Mouse (Mus musculus): ENCODE data around the gene Ezh2. TPM values are rescaled to one million over a fixed set of nuclear protein-coding genes. Genes with fewer than 3 reads are reported as not detected.

Ezh2 gene
- polyA plus RNA-seq, 1 experiment from 2014 or later, result 64.4 TPM

DNA sequence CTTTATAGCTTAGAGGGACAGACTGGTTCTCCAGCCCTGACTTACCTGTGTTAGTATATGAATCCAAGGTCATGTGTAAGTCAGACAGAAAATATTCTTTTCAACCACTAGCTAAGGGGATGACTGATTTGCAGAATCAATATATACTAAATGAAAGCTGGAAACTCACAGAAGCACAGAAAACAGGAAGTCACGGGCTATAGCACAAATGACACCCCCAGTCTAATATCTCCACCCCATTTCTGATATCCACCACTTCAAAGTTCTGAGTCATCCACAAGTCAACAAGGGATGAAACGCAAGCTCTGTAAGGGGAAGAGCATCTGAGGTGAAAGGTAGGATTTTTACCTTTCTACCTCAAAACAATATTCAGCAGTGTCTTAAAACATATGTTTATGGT is 34.3 kb downstream of the Ezh2 start:
- no peak overlapping the region for H3K27ac ChIP-seq (ENCODE audit: low read length)
- no peaks in the 10 kb centered on the region for H3K4me1 ChIP-seq (ENCODE audit: control insufficient read depth, insufficient read depth, low read length)
- WGBS, result 67% methylated on average over 2 of the region's 2 CpGs
- no peak overlapping the region for H3K9ac ChIP-seq (ENCODE audit: low read length)
- no peaks in the 10 kb centered on the region for H3K36me3 ChIP-seq (ENCODE audit: control insufficient read depth, insufficient read depth, low read length)
- no peak for ATAC-seq (ENCODE audit: insufficient read depth, low FRiP score)
- no peaks in the 10 kb centered on the region for H3K9me3 ChIP-seq (replicated peaks; ENCODE audit: control insufficient read depth, low read length)
- no peak overlapping the region for H3K4me3 ChIP-seq (replicated peaks; ENCODE audit: low read length)
- H3K4me2 ChIP-seq (ENCODE audit: low read depth, low read length), result no peak overlapping the region
- no peaks in the 10 kb centered on the region for H3K27me3 ChIP-seq (ENCODE audit: control insufficient read depth, insufficient read depth, low read length)

DNA sequence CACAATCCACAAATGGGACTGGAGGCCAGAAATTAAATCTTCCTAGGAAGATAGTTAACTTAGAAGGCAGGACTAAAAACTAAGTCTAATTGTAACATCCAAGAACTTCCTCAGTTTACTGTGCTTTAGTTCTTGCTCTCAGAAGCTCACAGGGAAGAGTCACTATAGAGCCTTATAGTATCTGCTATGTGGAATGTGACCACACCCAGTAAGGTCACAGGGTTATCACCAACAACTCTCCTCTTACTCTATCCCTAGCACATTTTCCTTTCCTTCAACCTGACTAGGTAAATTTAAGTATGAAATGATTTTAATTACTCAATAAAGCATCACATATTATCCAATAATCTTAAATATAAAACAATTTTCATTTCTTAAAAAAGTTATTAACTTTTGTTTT is 34.7 kb downstream of the Ezh2 start:
- H3K4me1 ChIP-seq (ENCODE audit: control insufficient read depth, insufficient read depth, low read length), result no peaks in the 10 kb centered on the region
- no peak overlapping the region for H3K4me3 ChIP-seq (replicated peaks; ENCODE audit: low read length)
- H3K27ac ChIP-seq (ENCODE audit: low read length), result no peak overlapping the region
- no peak for ATAC-seq (ENCODE audit: insufficient read depth, low FRiP score)
- H3K9me3 ChIP-seq (replicated peaks; ENCODE audit: control insufficient read depth, low read length), result no peaks in the 10 kb centered on the region
- no peak overlapping the region for H3K4me2 ChIP-seq (ENCODE audit: low read depth, low read length)
- no peak overlapping the region for H3K9ac ChIP-seq (ENCODE audit: low read length)
- no peaks in the 10 kb centered on the region for H3K27me3 ChIP-seq (ENCODE audit: control insufficient read depth, insufficient read depth, low read length)
- H3K36me3 ChIP-seq (ENCODE audit: control insufficient read depth, insufficient read depth, low read length), result no peaks in the 10 kb centered on the region

- WGBS, result 83% methylated on average over 2 of the region's 2 CpGs
- Histone ChIP-seq H3K9me3 (replicated peaks; ENCODE audit: control insufficient read depth, low read length) (no peaks in the 10 kb centered on the region), H3K36me3 (ENCODE audit: control insufficient read depth, insufficient read depth, low read length) (no peaks in the 10 kb centered on the region), H3K27ac (ENCODE audit: low read length) (no peak overlapping the region), H3K9ac (ENCODE audit: low read length) (no peak overlapping the region), H3K4me1 (ENCODE audit: control insufficient read depth, insufficient read depth, low read length) (no peaks in the 10 kb centered on the region), H3K4me2 (ENCODE audit: low read depth, low read length) (no peak overlapping the region), H3K4me3 (replicated peaks; ENCODE audit: low read length) (no peak overlapping the region), H3K27me3 (ENCODE audit: control insufficient read depth, insufficient read depth, low read length) (no peaks in the 10 kb centered on the region)
- ATAC-seq (ENCODE audit: insufficient read depth, low FRiP score), result no peak
Measured at GRCm38 (mm10) chr6:47559287-47559686, 35.9 kb downstream of the Ezh2 start.

DNA sequence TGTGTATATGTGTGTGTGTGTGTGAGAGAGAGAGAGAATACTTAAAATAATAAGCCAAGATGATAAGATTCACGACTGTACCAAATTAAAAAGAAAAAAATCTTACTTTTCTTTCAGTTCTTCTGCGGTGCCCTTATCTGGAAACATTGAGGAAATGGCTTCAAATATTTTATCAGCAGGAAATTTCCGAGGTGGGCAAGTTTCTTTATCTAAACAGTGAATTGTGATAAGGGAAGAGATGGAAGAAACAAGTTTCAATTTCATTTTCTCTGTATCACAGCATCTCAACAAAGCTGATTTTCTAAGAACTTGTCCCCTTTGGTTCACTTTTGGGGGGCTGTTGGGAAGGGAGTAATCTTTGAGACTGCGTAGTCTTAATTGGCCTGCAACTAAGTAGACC is 42.9 kb downstream of the Ezh2 start:
- H3K9ac ChIP-seq (ENCODE audit: low read length), result no peak overlapping the region
- H3K4me1 ChIP-seq (ENCODE audit: control insufficient read depth, insufficient read depth, low read length), result no peaks in the 10 kb centered on the region
- H3K4me3 ChIP-seq (replicated peaks; ENCODE audit: low read length), result no peak overlapping the region
- 71% methylated on average over 4 of the region's 4 CpGs for WGBS
- no peak overlapping the region for H3K27ac ChIP-seq (ENCODE audit: low read length)
- no peak for ATAC-seq (ENCODE audit: insufficient read depth, low FRiP score)
- peaks cover 4% of the 10 kb centered on the region; the same call in 1 of the 2 replicates for H3K36me3 ChIP-seq (ENCODE audit: control insufficient read depth, insufficient read depth, low read length)
- no peak overlapping the region for H3K4me2 ChIP-seq (ENCODE audit: low read depth, low read length)
- H3K27me3 ChIP-seq (ENCODE audit: control insufficient read depth, insufficient read depth, low read length), result no peaks in the 10 kb centered on the region
- no peaks in the 10 kb centered on the region for H3K9me3 ChIP-seq (replicated peaks; ENCODE audit: control insufficient read depth, low read length)

- Histone ChIP-seq H3K4me2 (ENCODE audit: low read depth, low read length) (no peak overlapping the region), H3K9ac (ENCODE audit: low read length) (no peak overlapping the region), H3K4me3 (replicated peaks; ENCODE audit: low read length) (no peak overlapping the region), H3K9me3 (replicated peaks; ENCODE audit: control insufficient read depth, low read length) (no peaks in the 10 kb centered on the region), H3K27ac (ENCODE audit: low read length) (no peak overlapping the region), H3K36me3 (ENCODE audit: control insufficient read depth, insufficient read depth, low read length) (peaks cover 13% of the 10 kb centered on the region), H3K27me3 (ENCODE audit: control insufficient read depth, insufficient read depth, low read length) (no peaks in the 10 kb centered on the region), H3K4me1 (ENCODE audit: control insufficient read depth, insufficient read depth, low read length) (no peaks in the 10 kb centered on the region)
- no peak for ATAC-seq (ENCODE audit: insufficient read depth, low FRiP score)
- WGBS, result 87% methylated on average over 5 of the region's 5 CpGs
Measured at GRCm38 (mm10) chr6:47535333-47535732, 59.8 kb downstream of the Ezh2 start.

DNA sequence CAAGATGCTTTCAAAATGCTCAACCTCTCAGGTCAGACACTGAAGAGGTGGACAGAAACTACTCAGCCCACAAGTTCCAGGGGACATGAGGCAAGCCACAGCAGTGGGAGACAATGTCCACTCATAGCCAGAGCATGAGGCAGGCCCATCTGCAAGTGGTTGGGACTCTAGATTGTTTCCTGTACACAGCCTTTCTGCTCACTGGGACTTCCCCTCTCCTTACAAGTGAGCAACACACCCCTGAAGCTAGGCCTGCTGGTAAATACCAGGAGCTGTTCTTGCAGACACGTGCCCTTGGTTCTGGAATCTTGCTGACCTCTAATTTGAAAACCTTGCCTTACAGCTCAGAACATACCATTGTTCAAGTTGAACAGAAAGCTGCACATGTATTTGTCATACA is 62.6 kb downstream of the Ezh2 start:
- no peak overlapping the region for H3K9ac ChIP-seq (ENCODE audit: low read length)
- H3K36me3 ChIP-seq (ENCODE audit: control insufficient read depth, insufficient read depth, low read length), result peaks cover 11% of the 10 kb centered on the region
- no peak overlapping the region for H3K4me2 ChIP-seq (ENCODE audit: low read depth, low read length)
- H3K4me3 ChIP-seq (replicated peaks; ENCODE audit: low read length), result no peak overlapping the region
- no peaks in the 10 kb centered on the region for H3K4me1 ChIP-seq (ENCODE audit: control insufficient read depth, insufficient read depth, low read length)
- no peaks in the 10 kb centered on the region for H3K27me3 ChIP-seq (ENCODE audit: control insufficient read depth, insufficient read depth, low read length)
- H3K27ac ChIP-seq (ENCODE audit: low read length), result no peak overlapping the region
- ATAC-seq (ENCODE audit: insufficient read depth, low FRiP score), result no peak
- no peaks in the 10 kb centered on the region for H3K9me3 ChIP-seq (replicated peaks; ENCODE audit: control insufficient read depth, low read length)
- WGBS, result 65% methylated on average over 1 of the region's 1 CpGs

DNA sequence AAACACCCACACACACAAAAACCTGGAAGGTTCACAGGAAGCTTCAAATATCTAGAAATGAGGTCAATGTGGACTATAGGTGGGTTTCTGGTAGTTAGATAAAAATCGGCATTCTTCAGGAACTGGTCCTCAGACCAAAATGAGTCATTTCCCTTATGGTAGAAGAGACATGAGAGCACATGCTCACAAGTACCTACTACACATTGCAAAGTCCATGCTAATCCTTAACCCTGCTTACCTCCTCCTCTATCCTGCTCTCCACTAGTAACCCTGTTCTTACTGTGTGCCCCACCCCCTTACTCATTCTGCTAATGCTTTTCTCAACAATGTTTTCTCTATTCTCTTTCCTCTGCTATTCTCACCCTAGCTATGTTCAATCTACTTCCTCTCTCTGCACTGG is 67.5 kb downstream of the Ezh2 start:
- H3K27me3 ChIP-seq (ENCODE audit: control insufficient read depth, insufficient read depth, low read length), result no peaks in the 10 kb centered on the region
- no peaks in the 10 kb centered on the region for H3K9me3 ChIP-seq (replicated peaks; ENCODE audit: control insufficient read depth, low read length)
- no peak overlapping the region for H3K27ac ChIP-seq (ENCODE audit: low read length)
- ATAC-seq (ENCODE audit: insufficient read depth, low FRiP score), result no peak
- WGBS, result 86% methylated on average over 1 of the region's 1 CpGs
- peaks cover 10% of the 10 kb centered on the region; the same call in 1 of the 2 replicates for H3K36me3 ChIP-seq (ENCODE audit: control insufficient read depth, insufficient read depth, low read length)
- H3K4me2 ChIP-seq (ENCODE audit: low read depth, low read length), result no peak overlapping the region
- no peak overlapping the region for H3K4me3 ChIP-seq (replicated peaks; ENCODE audit: low read length)
- no peak overlapping the region for H3K9ac ChIP-seq (ENCODE audit: low read length)
- no peaks in the 10 kb centered on the region for H3K4me1 ChIP-seq (ENCODE audit: control insufficient read depth, insufficient read depth, low read length)

GRCm38 (mm10) chr6:47527129-47527528 is 68.0 kb downstream of the Ezh2 start:
- Histone ChIP-seq H3K27ac (ENCODE audit: low read length) (no peak overlapping the region), H3K27me3 (ENCODE audit: control insufficient read depth, insufficient read depth, low read length) (no peaks in the 10 kb centered on the region), H3K4me3 (replicated peaks; ENCODE audit: low read length) (no peak overlapping the region), H3K9me3 (replicated peaks; ENCODE audit: control insufficient read depth, low read length) (no peaks in the 10 kb centered on the region), H3K36me3 (ENCODE audit: control insufficient read depth, insufficient read depth, low read length) (peaks cover 13% of the 10 kb centered on the region; the same call in 1 of the 2 replicates), H3K4me2 (ENCODE audit: low read depth, low read length) (no peak overlapping the region), H3K4me1 (ENCODE audit: control insufficient read depth, insufficient read depth, low read length) (no peaks in the 10 kb centered on the region), H3K9ac (ENCODE audit: low read length) (no peak overlapping the region)
- ATAC-seq (ENCODE audit: insufficient read depth, low FRiP score), result no peak
- 63% methylated on average over 2 of the region's 2 CpGs for WGBS

GRCm38 (mm10) chr6:47526446-47526845 is 68.7 kb downstream of the Ezh2 start:
- no peaks in the 10 kb centered on the region for H3K27me3 ChIP-seq (ENCODE audit: control insufficient read depth, insufficient read depth, low read length)
- H3K4me2 ChIP-seq (ENCODE audit: low read depth, low read length), result no peak overlapping the region
- H3K9me3 ChIP-seq (replicated peaks; ENCODE audit: control insufficient read depth, low read length), result no peaks in the 10 kb centered on the region
- 84% methylated on average over 4 of the region's 4 CpGs for WGBS
- H3K36me3 ChIP-seq (ENCODE audit: control insufficient read depth, insufficient read depth, low read length), result peaks cover 13% of the 10 kb centered on the region; the same call in 1 of the 2 replicates
- no peak overlapping the region for H3K9ac ChIP-seq (ENCODE audit: low read length)
- no peaks in the 10 kb centered on the region for H3K4me1 ChIP-seq (ENCODE audit: control insufficient read depth, insufficient read depth, low read length)
- no peak for ATAC-seq (ENCODE audit: insufficient read depth, low FRiP score)
- no peak overlapping the region for H3K4me3 ChIP-seq (replicated peaks; ENCODE audit: low read length)
- no peak overlapping the region for H3K27ac ChIP-seq (ENCODE audit: low read length)

DNA sequence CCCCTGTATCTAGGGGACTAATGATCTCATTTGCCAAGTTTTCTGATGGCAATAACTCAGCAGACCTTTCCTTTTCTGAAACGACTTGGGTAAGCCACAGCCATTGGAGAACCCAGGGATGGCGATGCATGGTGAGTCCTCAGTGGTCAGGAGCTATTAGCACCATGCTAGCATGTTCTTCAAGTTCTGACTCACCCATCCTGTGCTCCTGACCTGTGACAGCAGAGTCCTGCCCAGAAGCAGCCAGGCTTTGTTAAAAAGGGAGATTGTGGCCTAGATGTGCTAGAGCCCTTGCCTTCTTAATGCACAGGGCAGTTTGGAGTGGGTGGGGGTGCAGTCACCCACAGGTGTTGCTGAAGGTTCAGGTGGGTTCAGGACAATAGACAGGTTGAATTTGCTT is 70.1 kb downstream of the Ezh2 start:
- Histone ChIP-seq H3K4me3 (replicated peaks; ENCODE audit: low read length) (no peak overlapping the region), H3K27me3 (ENCODE audit: control insufficient read depth, insufficient read depth, low read length) (no peaks in the 10 kb centered on the region), H3K27ac (ENCODE audit: low read length) (no peak overlapping the region), H3K36me3 (ENCODE audit: control insufficient read depth, insufficient read depth, low read length) (peaks cover 13% of the 10 kb centered on the region; the same call in 1 of the 2 replicates), H3K4me1 (ENCODE audit: control insufficient read depth, insufficient read depth, low read length) (no peaks in the 10 kb centered on the region), H3K9ac (ENCODE audit: low read length) (no peak overlapping the region), H3K9me3 (replicated peaks; ENCODE audit: control insufficient read depth, low read length) (no peaks in the 10 kb centered on the region), H3K4me2 (ENCODE audit: low read depth, low read length) (no peak overlapping the region)
- no peak for ATAC-seq (ENCODE audit: insufficient read depth, low FRiP score)
- WGBS, result 86% methylated on average over 2 of the region's 2 CpGs

Measured in stomach, embryonic 16.5 days (tissue).